Mouse (Mus musculus) cerebellum, adult 18-20 months (tissue): Measurements from ENCODE around the gene Zfp239.
"Not testable (repeated sequence)": the region's sequence is repeated elsewhere in the genome, so short reads cannot be mapped to it uniquely, and the experiment has no call there.

Source experiments
- DNase-seq, 2 experiments: peaks; one replicate each; pipeline ENCODE4 v3.0.0; 2021

The Zfp239 gene

GRCm38 (mm10) chr6:117861848-117862247 is at the start of gene Zfp239:
Zfp239 (plus strand) TSS chr6:117862100.
- no peak for DNase-seq

- DNase-seq, result no peak
Observed at GRCm38 (mm10) chr6:117814681-117815080, 47.2 kb upstream of the Zfp239 start.

GRCm38 (mm10) chr6:117817108-117817541 is 44.8 kb upstream of the Zfp239 start:
- no peak for DNase-seq

- DNase-seq, result no peak
Observed at GRCm38 (mm10) chr6:117820327-117820726, 41.6 kb upstream of the Zfp239 start.

- peak; percentile 58 to 72 for DNase-seq
Observed at GRCm38 (mm10) chr6:117825369-117825768, 36.5 kb upstream of the Zfp239 start.

GRCm38 (mm10) chr6:117828273-117828672 is 33.6 kb upstream of the Zfp239 start:
- peak; percentile 20 to 58 for DNase-seq

- peak; percentile 94 to 95 for DNase-seq
Observed at GRCm38 (mm10) chr6:117840686-117841510, 21.0 kb upstream of the Zfp239 start, which contains the start of gene Zfp637. Zfp637 (plus strand) TSS chr6:117841180.

GRCm38 (mm10) chr6:117841511-117841955 is 20.4 kb upstream of the Zfp239 start:
- no peak for DNase-seq

- no peak for DNase-seq
Observed at GRCm38 (mm10) chr6:117844597-117844996, 17.3 kb upstream of the Zfp239 start.

GRCm38 (mm10) chr6:117846671-117847070 is 15.2 kb upstream of the Zfp239 start:
- not testable (repeated sequence) for DNase-seq

GRCm38 (mm10) chr6:117847772-117848171 is 14.1 kb upstream of the Zfp239 start:
- no peak for DNase-seq

- DNase-seq, result no peak
Observed at GRCm38 (mm10) chr6:117848577-117848976, 13.3 kb upstream of the Zfp239 start.

GRCm38 (mm10) chr6:117851747-117852146 is 10.2 kb upstream of the Zfp239 start:
- no peak for DNase-seq

GRCm38 (mm10) chr6:117857990-117858389 is 3.9 kb upstream of the Zfp239 start:
- DNase-seq, result no peak

GRCm38 (mm10) chr6:117862465-117862864 is 565 bp downstream of the Zfp239 start:
- no peak for DNase-seq

- peak; percentile 79 to 89 for DNase-seq
Observed at GRCm38 (mm10) chr6:117862899-117863620, 1.2 kb downstream of the Zfp239 start.

- DNase-seq, result no peak
Observed at GRCm38 (mm10) chr6:117863751-117864150, 1.9 kb downstream of the Zfp239 start.

- DNase-seq, result no peak
Observed at GRCm38 (mm10) chr6:117868187-117868586, 6.3 kb downstream of the Zfp239 start.

- DNase-seq, result no peak
Observed at GRCm38 (mm10) chr6:117871034-117871433, 9.1 kb downstream of the Zfp239 start.

- DNase-seq, result not testable (repeated sequence)
Observed at GRCm38 (mm10) chr6:117873450-117873849, 11.6 kb downstream of the Zfp239 start.

- DNase-seq, result no peak
Observed at GRCm38 (mm10) chr6:117874621-117875281, 12.9 kb downstream of the Zfp239 start.

- peak in 1 of 2 experiments; percentile 91 for DNase-seq
Observed at GRCm38 (mm10) chr6:117878700-117879407, 17.0 kb downstream of the Zfp239 start.
